Mouse (Mus musculus) intestine, postnatal 0 days (tissue): Measurements from ENCODE around the gene Gm7257. TPM values are rescaled to one million over a fixed set of nuclear protein-coding genes. Genes with fewer than 3 reads are reported as not detected.

Source experiments
- ATAC-seq: fragments of 200-750 bp; cut with Nextera tagmentation; 2 replicates; pipeline ENCODE4 v1.8.0; 2017; ENCODE audit warnings: mild to moderate bottlenecking, moderate TSS enrichment, moderate library complexity
- H3K27ac ChIP-seq: fragments of 300-500 bp; sonication (generic); 2 replicates; pipeline ENCODE4 v1.5.1; 2014; ENCODE audit warnings: mild to moderate bottlenecking, low read depth, low read length, moderate library complexity
- H3K27me3 ChIP-seq: fragments of 300-500 bp; sonication (generic); replicated peaks from 2 replicates; pipeline ENCODE4 v1.6.1; 2014; ENCODE audit warnings: low read length, mixed read lengths; ENCODE audit not compliant: control insufficient read depth, insufficient read depth
- H3K36me3 ChIP-seq: fragments of 300-500 bp; sonication (generic); 2 replicates; pipeline ENCODE4 v1.6.1; 2014; ENCODE audit warnings: mild to moderate bottlenecking, moderate library complexity; ENCODE audit not compliant: control insufficient read depth, insufficient read depth
- H3K4me1 ChIP-seq: fragments of 300-500 bp; sonication (generic); replicated peaks from 2 replicates; pipeline ENCODE4 v1.6.1; 2014; ENCODE audit warnings: antibody characterized with exemption, low read length, mixed read lengths; ENCODE audit not compliant: control insufficient read depth, insufficient read depth
- H3K4me2 ChIP-seq: fragments of 300-500 bp; sonication (generic); replicated peaks from 2 replicates; pipeline ENCODE4 v1.6.1; 2014; ENCODE audit warnings: low read depth, mild to moderate bottlenecking, moderate library complexity
- H3K4me3 ChIP-seq: fragments of 300-500 bp; sonication (generic); 2 replicates; pipeline ENCODE4 v1.5.1; 2014; ENCODE audit warnings: low read depth, low read length
- H3K9ac ChIP-seq: fragments of 300-500 bp; sonication (generic); 2 replicates; pipeline ENCODE4 v1.6.1; 2014; ENCODE audit warnings: mild to moderate bottlenecking, low read depth, low read length
- H3K9me3 ChIP-seq: fragments of 300-500 bp; sonication (generic); 2 replicates; pipeline ENCODE4 v1.6.1; 2016; ENCODE audit warnings: mixed run types; ENCODE audit not compliant: control insufficient read depth
- CTCF ChIP-seq: sonication (generic); IDR thresholded peaks from 2 replicates; pipeline ENCODE4 v1.5.1; 2016; ENCODE audit warnings: low read depth, mild to moderate bottlenecking, control low read depth, antibody characterized with exemption, moderate library complexity
- WGBS: fragments of 180-500 bp; shearing (Covaris S2); extraction: QIAGEN DNeasy Blood & Tissue Kit; methylation state at CpG from one replicate; pipeline ENCODE4 v1.1.7; 2014; 5-methylcytosine and 5-hydroxymethylcytosine counted together
- polyA plus RNA-seq: library from polyadenylated mRNA; unstranded; fragments of >200 nt; fragmentation: Nextera tagmentation; extraction: Ambion mirVana; gene quantifications from 2 replicates; pipeline ENCODE4 v1.2.1, GENCODE M21; 2015

The Gm7257 gene
- not detected in 2 replicates for polyA plus RNA-seq

DNA sequence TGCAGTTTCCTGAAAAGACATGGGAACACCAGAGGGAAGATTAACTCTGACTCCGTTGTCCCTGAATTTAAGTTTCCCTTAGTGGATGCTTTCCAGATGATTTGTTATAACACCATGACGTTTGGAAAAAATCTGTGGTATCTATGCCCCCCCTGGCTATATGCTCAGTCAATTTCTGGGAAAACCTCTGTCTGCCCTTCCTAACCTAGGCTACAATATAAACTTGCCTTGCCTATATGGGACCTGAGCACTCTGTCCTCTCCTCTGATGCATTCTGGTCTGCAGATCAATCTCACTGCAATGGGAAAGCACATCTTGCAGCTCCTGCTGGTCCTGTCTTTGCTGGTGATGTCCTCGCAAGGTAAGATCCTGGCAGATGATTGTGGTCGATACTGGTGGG lies at the start of gene Gm7257:
TSS of gene Gm7257 (plus strand) at position 301 of the 400 bp plus-strand sequence.
- 78% methylated on average over 4 of the region's 4 CpGs for WGBS
- H3K4me1 ChIP-seq, result no peaks in the 10 kb centered on the region
- no peak for TF ChIP-seq CTCF
- H3K4me3 ChIP-seq, result no peak within 1 kb of the TSS
- H3K27me3 ChIP-seq, result no peaks in the 10 kb centered on the region
- H3K9me3 ChIP-seq, result no peaks in the 10 kb centered on the region
- no peak within 1 kb of the TSS for H3K4me2 ChIP-seq
- H3K27ac ChIP-seq, result no peak within 1 kb of the TSS
- H3K36me3 ChIP-seq, result no peaks in the 10 kb centered on the region
- ATAC-seq, result no peak
- H3K9ac ChIP-seq, result no peak within 1 kb of the TSS

DNA sequence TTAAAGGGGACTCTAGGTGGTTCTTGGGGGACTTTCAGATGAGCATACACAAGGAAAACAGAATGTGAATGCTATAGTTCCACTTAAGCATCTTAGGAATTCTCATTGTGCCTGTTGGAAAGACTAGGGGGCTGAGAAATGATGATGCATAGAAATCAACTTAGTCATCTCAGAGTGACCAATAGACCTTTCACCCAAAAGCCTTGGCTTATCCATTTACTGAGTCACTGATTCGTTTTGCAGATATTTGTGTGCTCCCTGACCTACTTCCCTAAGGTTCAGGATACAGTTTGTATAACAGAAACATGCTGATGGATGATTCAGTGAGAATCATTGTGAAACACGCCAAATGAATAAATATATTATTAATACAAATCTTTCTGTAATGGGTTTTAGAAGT lies 28.7 kb upstream of the Gm7257 start:
- H3K4me1 ChIP-seq, result no peaks in the 10 kb centered on the region
- H3K27me3 ChIP-seq, result no peaks in the 10 kb centered on the region
- no peak overlapping the region for H3K9ac ChIP-seq
- H3K27ac ChIP-seq, result no peak overlapping the region
- ATAC-seq, result no peak
- TF ChIP-seq CTCF, result no peak
- H3K36me3 ChIP-seq, result no peaks in the 10 kb centered on the region
- 47% methylated on average over 2 of the region's 2 CpGs for WGBS
- 0 out of 2 replicates have a peak, but pooled peaks cover 8% of the 10 kb centered on the region for H3K9me3 ChIP-seq
- H3K4me3 ChIP-seq, result no peak overlapping the region
- H3K4me2 ChIP-seq, result no peak overlapping the region

DNA sequence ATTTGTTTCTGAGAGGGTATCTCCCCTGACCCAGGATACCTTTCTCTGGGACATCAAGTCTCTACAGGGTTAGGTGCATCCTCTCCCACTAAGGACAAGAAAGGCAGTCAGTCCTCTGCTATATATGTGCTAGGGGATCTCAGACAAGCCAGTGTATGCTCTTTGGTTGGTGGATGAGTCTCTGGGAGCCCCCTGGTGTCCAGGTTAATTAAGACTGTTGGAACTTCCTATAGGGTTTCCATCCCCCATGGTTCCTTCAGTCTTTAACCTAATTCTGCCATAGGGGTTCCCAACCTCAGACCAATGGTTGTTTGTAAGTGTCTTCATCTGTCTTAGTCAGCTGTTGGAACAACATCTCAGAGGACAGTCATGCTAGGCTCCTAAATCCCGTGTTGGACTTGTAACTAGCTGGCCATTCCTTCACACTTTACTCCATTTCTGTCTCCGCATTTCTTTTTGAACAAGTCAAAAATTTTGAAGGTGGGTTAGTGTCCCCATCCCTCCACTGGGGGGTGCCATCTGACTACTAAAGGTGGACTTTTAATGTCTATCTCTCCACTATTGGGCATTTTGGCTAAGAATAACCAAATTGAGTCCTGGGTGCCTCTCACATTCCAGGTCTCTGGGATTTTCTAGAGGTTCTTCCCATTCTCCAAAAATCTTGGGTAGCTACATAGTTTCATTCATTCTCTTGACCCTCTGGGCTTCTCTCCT lies 3.5 kb downstream of the Gm7257 start:
- Histone ChIP-seq H3K9ac (no peak overlapping the region), H3K27me3 (no peaks in the 10 kb centered on the region), H3K27ac (no peak overlapping the region), H3K9me3 (0 out of 2 replicates have a peak, but pooled peaks cover 3% of the 10 kb centered on the region), H3K4me3 (no peak overlapping the region), H3K4me1 (no peaks in the 10 kb centered on the region), H3K4me2 (no peak overlapping the region), H3K36me3 (no peaks in the 10 kb centered on the region)
- no peak for ATAC-seq
- 29% methylated on average over 2 of the region's 2 CpGs for WGBS
- no peak for TF ChIP-seq CTCF

DNA sequence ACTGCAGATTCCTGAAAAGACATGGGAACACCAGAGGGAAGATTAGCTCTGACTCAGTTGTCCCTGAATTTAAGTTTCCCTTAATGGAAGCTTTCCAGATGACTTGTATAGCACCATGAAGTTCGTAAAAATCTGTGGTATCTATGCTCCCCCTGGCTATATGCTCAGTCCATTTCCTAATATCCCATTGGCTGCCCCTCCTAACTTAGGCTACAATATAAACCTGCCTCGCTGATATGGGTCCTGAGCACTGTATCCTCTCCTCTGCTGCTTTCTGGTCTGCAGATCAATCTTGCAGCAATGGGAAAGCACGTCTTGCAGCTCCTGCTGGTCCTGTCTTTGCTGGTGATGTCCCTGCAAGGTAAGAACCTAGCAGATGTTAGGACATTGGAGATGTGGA lies 43.7 kb downstream of the Gm7257 start, which contains the start of gene Gm9513:
TSS of gene Gm9513 (plus strand) at position 301 of the 400 bp plus-strand sequence.
- Histone ChIP-seq H3K4me3 (no peak within 1 kb of the TSS), H3K9me3 (no peaks in the 10 kb centered on the region), H3K9ac (no peak within 1 kb of the TSS), H3K4me2 (no peak within 1 kb of the TSS), H3K27me3 (no peaks in the 10 kb centered on the region), H3K4me1 (no peaks in the 10 kb centered on the region), H3K27ac (no peak within 1 kb of the TSS), H3K36me3 (no peaks in the 10 kb centered on the region)
- WGBS, result 62% methylated on average over 3 of the region's 3 CpGs
- no peak for ATAC-seq
- no peak for TF ChIP-seq CTCF

Other genes starting within 250 kb of the Gm7257 start
- not detected in 2 replicates for gene Gm9513, start 43.8 kb downstream of the Gm7257 start, polyA plus RNA-seq
- gene Gm5615, start 110.1 kb downstream of the Gm7257 start, polyA plus RNA-seq, result not detected in 2 replicates
- gene Gm17689, start 150.8 kb downstream of the Gm7257 start, polyA plus RNA-seq, result not detected in 2 replicates
- not detected in 2 replicates for gene A630095E13Rik, start 211.5 kb downstream of the Gm7257 start, polyA plus RNA-seq